Mouse (Mus musculus) myocyte (in vitro differentiated cells): ENCODE results near the gene Smap2. TPM values are rescaled to one million over a fixed set of nuclear protein-coding genes. Genes with fewer than 3 reads are reported as not detected.

ENCODE experiments used
- H3K27me3 ChIP-seq: one replicate; pipeline ENCODE4 v1.6.1; 2011; ENCODE audit not compliant: control insufficient read depth, insufficient read depth, insufficient read length
- H3K36me3 ChIP-seq: one replicate; pipeline ENCODE4 v1.6.1; 2011; ENCODE audit not compliant: control insufficient read depth, insufficient read depth
- H3K4me2 ChIP-seq: one replicate; pipeline ENCODE4 v1.6.1; 2011; ENCODE audit warnings: low read depth, control low read depth
- H3K4me3 ChIP-seq: one replicate; pipeline ENCODE4 v1.5.1; 2011; ENCODE audit warnings: mild to moderate bottlenecking, control low read depth, moderate library complexity
- H3K79me2 ChIP-seq: one replicate; pipeline ENCODE4 v1.6.1; 2011; ENCODE audit not compliant: control insufficient read depth, insufficient read depth
- H3ac ChIP-seq: one replicate; pipeline ENCODE4 v1.6.1; 2011; ENCODE audit not compliant: control insufficient read depth, insufficient read length
- CEBPB ChIP-seq: IDR thresholded peaks from 2 replicates; pipeline ENCODE4 v1.6.1; 2011; ENCODE audit warnings: mild to moderate bottlenecking, moderate library complexity; ENCODE audit not compliant: poor library complexity, insufficient read depth, severe bottlenecking
- E2F4 ChIP-seq: IDR thresholded peaks from one replicate; pipeline ENCODE4 v1.6.1; 2011; ENCODE audit warnings: mild to moderate bottlenecking, control low read depth, moderate library complexity; ENCODE audit not compliant: insufficient read depth
- MAX ChIP-seq: IDR thresholded peaks from one replicate; pipeline ENCODE4 v1.6.1; 2011; ENCODE audit warnings: low read depth, mild to moderate bottlenecking, control low read depth
- MYOD1 ChIP-seq, 3 experiments: IDR thresholded peaks; one replicate each; pipeline ENCODE4 v1.6.1; 2011; ENCODE audit warnings: control low read depth in 2 of 3, low read depth in 2 of 3, mild to moderate bottlenecking in 2 of 3, moderate library complexity in 1 of 3; ENCODE audit not compliant: insufficient read length in 2 of 3, control insufficient read depth in 1 of 3
- MYOG ChIP-seq, 3 experiments: IDR thresholded peaks; one replicate each; pipeline ENCODE4 v1.6.1; 2011; ENCODE audit warnings: control low read depth in 2 of 3, low read depth in 2 of 3, mild to moderate bottlenecking in 2 of 3; ENCODE audit not compliant: insufficient read length in 2 of 3, control insufficient read depth in 1 of 3, insufficient read depth in 1 of 3
- POLR2A ChIP-seq: IDR thresholded peaks from one replicate; pipeline ENCODE4 v1.6.1; 2011; ENCODE audit warnings: low read depth, mild to moderate bottlenecking, control low read depth, moderate library complexity; ENCODE audit not compliant: insufficient read length
- POLR2AphosphoS2 ChIP-seq: IDR thresholded peaks from one replicate; pipeline ENCODE4 v1.6.1; 2011; ENCODE audit warnings: low read depth, control low read depth; ENCODE audit not compliant: insufficient read length
- REST ChIP-seq: IDR thresholded peaks from one replicate; pipeline ENCODE4 v1.6.1; 2011; ENCODE audit warnings: mild to moderate bottlenecking, control low read depth, moderate library complexity; ENCODE audit not compliant: insufficient read depth, insufficient read length
- SRF ChIP-seq: IDR thresholded peaks from one replicate; pipeline ENCODE4 v1.6.1; 2011; ENCODE audit warnings: low read depth; ENCODE audit not compliant: control insufficient read depth, insufficient read length
- TCF12 ChIP-seq: IDR thresholded peaks from one replicate; pipeline ENCODE4 v1.6.1; 2011; ENCODE audit warnings: mild to moderate bottlenecking, control low read depth; ENCODE audit not compliant: poor library complexity, insufficient read depth, severe bottlenecking
- TCF3 ChIP-seq: IDR thresholded peaks from one replicate; pipeline ENCODE4 v1.6.1; 2011; ENCODE audit warnings: low read depth, control low read depth; ENCODE audit not compliant: insufficient read length
- USF1 ChIP-seq: IDR thresholded peaks from one replicate; pipeline ENCODE4 v1.6.1; 2011; ENCODE audit warnings: low read depth, mild to moderate bottlenecking, control low read depth, moderate library complexity
- polyA plus RNA-seq: library from polyadenylated mRNA; unstranded; fragments of >200 nt; fragmentation: generic; extraction: Trizol; gene quantifications from one replicate; pipeline ENCODE4 v1.2.1, GENCODE M21; 2012; ENCODE audit warnings: missing spikeins

Gene Smap2
- polyA plus RNA-seq, 1 experiment = 31.3 TPM

GRCm38 (mm10) chr4:120930736-120931135 lies 86.3 kb downstream of the Smap2 start:
- peaks cover 10% of the 10 kb centered on the region for H3K36me3 ChIP-seq
- TF ChIP-seq SRF (no peak), MYOD1 (IDR thresholded peaks at IDR 0.05; ENCODE audit: control insufficient read depth in 1 of 3, insufficient read length in 2 of 3, low read depth in 2 of 3) (no peak)

GRCm38 (mm10) chr4:120928686-120929085 lies 88.4 kb downstream of the Smap2 start:
- no peak overlapping the region for H3K4me2 ChIP-seq
- no peak overlapping the region for H3ac ChIP-seq
- H3K36me3 ChIP-seq = no peaks in the 10 kb centered on the region
- TF ChIP-seq E2F4 (no peak), REST (no peak), MYOG (IDR thresholded peaks at IDR 0.05; ENCODE audit: control insufficient read depth in 1 of 3, insufficient read depth in 1 of 3, insufficient read length in 2 of 3, low read depth in 2 of 3) (no peak), USF1 (no peak), POLR2A (no peak), SRF (no peak), TCF12 (no peak), POLR2AphosphoS2 (no peak), MYOD1 (IDR thresholded peaks at IDR 0.05; ENCODE audit: control insufficient read depth in 1 of 3, insufficient read length in 2 of 3, low read depth in 2 of 3) (no peak), TCF3 (no peak), CEBPB (no peak), MAX (no peak)
- no peaks in the 10 kb centered on the region for H3K27me3 ChIP-seq
- no peak overlapping the region for H3K4me3 ChIP-seq
- peaks cover 10% of the 10 kb centered on the region for H3K79me2 ChIP-seq

More at GRCm38 (mm10) chr4:120930736-120931135, 86.3 kb downstream of the Smap2 start:
- Histone ChIP-seq H3K79me2 (no peaks in the 10 kb centered on the region), H3K27me3 (no peaks in the 10 kb centered on the region), H3K4me3 (no peak overlapping the region), H3K4me2 (no peak overlapping the region), H3ac (no peak overlapping the region)

GRCm38 (mm10) chr4:120925386-120925785 lies 91.7 kb downstream of the Smap2 start:
- no peak for TF ChIP-seq MYOG (IDR thresholded peaks at IDR 0.05; ENCODE audit: control insufficient read depth in 1 of 3, insufficient read depth in 1 of 3, insufficient read length in 2 of 3, low read depth in 2 of 3)
- no peak for TF ChIP-seq E2F4
- TF ChIP-seq MAX = no peak
- TF ChIP-seq TCF3 = no peak
- TF ChIP-seq POLR2AphosphoS2 = no peak
- peak; percentile 91 for TF ChIP-seq USF1
- Histone ChIP-seq H3ac (no peak overlapping the region), H3K36me3 (peaks cover 8% of the 10 kb centered on the region), H3K4me2 (peak overlapping the region; percentile 79), H3K79me2 (peaks cover 21% of the 10 kb centered on the region), H3K4me3 (peak overlapping the region; percentile 82), H3K27me3 (no peaks in the 10 kb centered on the region)

GRCm38 (mm10) chr4:120924554-120925299 lies 92.3 kb downstream of the Smap2 start, which contains the start of gene Exo5:
Exo5 (minus strand) TSS chr4:120925017.
- TF ChIP-seq MAX = no peak
- TF ChIP-seq CEBPB = no peak
- TF ChIP-seq POLR2AphosphoS2 = peak; percentile 98
- peak in 2 of 3 experiments; percentile 40 to 57 for TF ChIP-seq MYOD1 (IDR thresholded peaks at IDR 0.05; ENCODE audit: control insufficient read depth in 1 of 3, insufficient read length in 2 of 3, low read depth in 2 of 3)
- TF ChIP-seq MYOG (IDR thresholded peaks at IDR 0.05; ENCODE audit: control insufficient read depth in 1 of 3, insufficient read depth in 1 of 3, insufficient read length in 2 of 3, low read depth in 2 of 3) = no peak
- peak; percentile 37 for TF ChIP-seq SRF
- peak; percentile 42 for TF ChIP-seq REST
- no peak for TF ChIP-seq TCF12
- TF ChIP-seq POLR2A = peak; percentile 95
- TF ChIP-seq USF1 = no peak
- TF ChIP-seq TCF3 = no peak
- TF ChIP-seq E2F4 = no peak
- peak within 1 kb of the TSS; percentile 82 for H3K4me3 ChIP-seq
- peak within 1 kb of the TSS; percentile 79 for H3K4me2 ChIP-seq

GRCm38 (mm10) chr4:120921461-120921860 lies 95.6 kb downstream of the Smap2 start:
- Histone ChIP-seq H3K27me3 (no peaks in the 10 kb centered on the region), H3K79me2 (peaks cover 21% of the 10 kb centered on the region), H3K4me2 (no peak overlapping the region), H3ac (no peak overlapping the region), H3K4me3 (no peak overlapping the region), H3K36me3 (peaks cover 14% of the 10 kb centered on the region)
- TF ChIP-seq SRF (no peak), POLR2A (no peak), TCF12 (no peak), MYOD1 (IDR thresholded peaks at IDR 0.05; ENCODE audit: control insufficient read depth in 1 of 3, insufficient read length in 2 of 3, low read depth in 2 of 3) (no peak), POLR2AphosphoS2 (no peak), MYOG (IDR thresholded peaks at IDR 0.05; ENCODE audit: control insufficient read depth in 1 of 3, insufficient read depth in 1 of 3, insufficient read length in 2 of 3, low read depth in 2 of 3) (no peak), CEBPB (no peak), USF1 (no peak), REST (no peak), TCF3 (no peak)

More at GRCm38 (mm10) chr4:120924554-120925299, 92.3 kb downstream of the Smap2 start, which contains the start of gene Exo5:
- Histone ChIP-seq H3ac (peak within 1 kb of the TSS; percentile 51), H3K36me3 (peaks cover 14% of the 10 kb centered on the region), H3K79me2 (peaks cover 21% of the 10 kb centered on the region), H3K27me3 (no peaks in the 10 kb centered on the region)

Other genes starting within 250 kb of the Smap2 start
- gene Nfyc, start 185.7 kb downstream of the Smap2 start, polyA plus RNA-seq = 44.3 TPM
- 0.02 TPM for gene Rims3, start 162.4 kb downstream of the Smap2 start, polyA plus RNA-seq
- gene Exo5, start 92.2 kb downstream of the Smap2 start, polyA plus RNA-seq = 6.3 TPM
- gene Zfp69, start 65.5 kb downstream of the Smap2 start, polyA plus RNA-seq = 0.61 TPM
- not detected for gene Col9a2, start 22.1 kb upstream of the Smap2 start, polyA plus RNA-seq
- 17.6 TPM for gene Zmpste24, start 81.0 kb upstream of the Smap2 start, polyA plus RNA-seq
- not detected for gene Tmco2, start 92.0 kb upstream of the Smap2 start, polyA plus RNA-seq
- 5.2 TPM for gene Rlf, start 197.8 kb upstream of the Smap2 start, polyA plus RNA-seq